Mouse (Mus musculus) heart, adult 2 months (tissue): ENCODE data around the gene Rbm5. TPM values are rescaled to one million over a fixed set of nuclear protein-coding genes. Genes with fewer than 3 reads are reported as not detected.

Experiments
- DNase-seq, 2 experiments: peaks; one replicate each; pipeline ENCODE4 v3.0.0; 2021
- H3K27ac ChIP-seq: fragments of 200-600 bp; 2 replicates; pipeline ENCODE4 v1.8.1; 2022
- H3K27me3 ChIP-seq: fragments of 200-500 bp; 2 replicates; pipeline ENCODE4 v1.6.1; 2012; ENCODE audit warnings: mild to moderate bottlenecking, low read length, inconsistent platforms, mixed read lengths; ENCODE audit not compliant: control insufficient read depth, insufficient read depth
- H3K36me3 ChIP-seq: fragments of 200-500 bp; 2 replicates; pipeline ENCODE4 v1.6.1; 2012; ENCODE audit warnings: low read length, inconsistent platforms; ENCODE audit not compliant: control insufficient read depth, insufficient read depth
- H3K4me1 ChIP-seq: fragments of 200-500 bp; 2 replicates; pipeline ENCODE4 v1.6.1; 2011; ENCODE audit warnings: low read length; ENCODE audit not compliant: control insufficient read depth, insufficient read depth
- H3K4me3 ChIP-seq: fragments of 200-600 bp; 2 replicates; pipeline ENCODE4 v1.8.1; 2022
- H3K79me2 ChIP-seq: fragments of 200-500 bp; replicated peaks from 2 replicates; pipeline ENCODE4 v1.6.1; 2012; ENCODE audit warnings: mild to moderate bottlenecking, inconsistent platforms, low read length, moderate library complexity, mixed read lengths; ENCODE audit not compliant: control insufficient read depth, insufficient read depth
- H3K9ac ChIP-seq: fragments of 200-500 bp; 2 replicates; pipeline ENCODE4 v1.6.1; 2012; ENCODE audit warnings: low read depth, mild to moderate bottlenecking, control low read depth, inconsistent platforms, low read length, mixed read lengths
- CTCF ChIP-seq: fragments of 200-600 bp; IDR thresholded peaks from 2 replicates; pipeline ENCODE4 v1.8.1; 2022; ENCODE audit warnings: antibody characterized with exemption, mild to moderate bottlenecking, moderate library complexity
- EP300 ChIP-seq: fragments of 200-500 bp; IDR thresholded peaks from 2 replicates; pipeline ENCODE4 v1.6.1; 2011; ENCODE audit warnings: low read depth, low read length, control low read depth; ENCODE audit not compliant: insufficient read depth
- POLR2A ChIP-seq: fragments of 200-500 bp; IDR thresholded peaks from 2 replicates; pipeline ENCODE4 v1.6.1; 2011; ENCODE audit warnings: mild to moderate bottlenecking, low read depth, low read length, control low read depth; ENCODE audit not compliant: insufficient read depth
- WGBS: fragments of 180-500 bp; shearing (Covaris S2); methylation state at CpG from one replicate; pipeline ENCODE4 v1.1.7; 2018; 5-methylcytosine and 5-hydroxymethylcytosine counted together
- intact Hi-C: fragments of 180-260 bp; cut with DNase I; formaldehyde crosslinking; loops from one replicate; pipeline ENCODE4 v1.15.1; 2025
- polyA plus RNA-seq: library from polyadenylated mRNA; depleted of rRNA; stranded (reverse); fragments of >200 nt; gene quantifications from 2 replicates; pipeline ENCODE4 v1.2.3, GENCODE M21; 2012
- total RNA-seq, 2 experiments: library from RNA; stranded (reverse); gene quantifications; 2 replicates each; pipeline ENCODE4 v1.2.3; 2021

The Rbm5 gene
- total and polyA plus RNA-seq, 3 experiments, result 38.9 to 54.6 (median 50.5) TPM

DNA sequence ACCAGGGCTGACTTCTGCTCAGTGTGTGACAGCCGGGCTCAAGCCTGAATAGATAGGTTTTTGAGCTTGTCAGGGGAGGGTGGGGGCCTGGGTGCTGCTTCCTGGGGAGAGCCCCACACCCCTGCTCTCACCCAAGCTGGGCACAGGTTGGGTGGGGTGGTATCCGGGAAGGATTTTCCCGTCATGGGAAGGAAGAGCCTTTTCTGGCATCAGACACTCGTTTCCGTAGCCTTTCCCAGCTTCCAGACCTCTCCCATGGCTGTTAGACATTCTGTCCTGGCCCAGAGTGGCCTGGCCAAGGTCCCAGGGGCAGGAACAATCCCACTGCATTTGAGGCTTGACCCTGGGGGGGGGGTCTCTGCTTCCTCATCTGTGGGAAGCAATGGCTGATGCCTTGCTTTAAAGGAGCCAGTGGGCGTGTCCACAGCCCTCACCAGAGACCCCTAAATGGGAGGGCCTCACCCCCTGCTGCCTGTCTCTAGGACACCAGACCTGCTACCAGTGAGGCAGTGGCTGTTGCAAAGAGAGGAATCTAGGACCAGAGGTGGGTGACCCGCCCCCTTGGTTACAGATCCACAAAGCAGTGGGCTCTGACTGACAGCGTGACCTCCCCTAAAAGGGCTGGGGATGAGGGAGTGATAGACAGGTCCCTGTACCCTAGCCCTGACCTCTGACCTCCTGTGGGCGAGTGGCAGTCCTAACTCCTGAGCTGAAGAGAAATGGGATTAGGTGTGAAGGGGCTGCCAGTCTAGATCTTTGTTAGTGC, 73.8 kb downstream of the Rbm5 start:
- peak in 1 of 2 experiments; percentile 47 for DNase-seq
- H3K79me2 ChIP-seq, result no peaks in the 10 kb centered on the region
- peaks cover 33% of the 10 kb centered on the region for H3K4me1 ChIP-seq
- WGBS, result 57% methylated on average over 9 of the region's 9 CpGs
- no peak overlapping the region for H3K4me3 ChIP-seq
- no peaks in the 10 kb centered on the region for H3K36me3 ChIP-seq
- intact Hi-C loops, result no loop called here
- TF ChIP-seq POLR2A (no peak), EP300 (peak; percentile 42; the same call in 1 of the 2 replicates)
- peak overlapping the region; percentile 72 for H3K27ac ChIP-seq
- H3K27me3 ChIP-seq, result no peaks in the 10 kb centered on the region
- H3K9ac ChIP-seq, result 0 out of 2 replicates have a peak overlapping the region, but pooled peaks have one; percentile 13

DNA sequence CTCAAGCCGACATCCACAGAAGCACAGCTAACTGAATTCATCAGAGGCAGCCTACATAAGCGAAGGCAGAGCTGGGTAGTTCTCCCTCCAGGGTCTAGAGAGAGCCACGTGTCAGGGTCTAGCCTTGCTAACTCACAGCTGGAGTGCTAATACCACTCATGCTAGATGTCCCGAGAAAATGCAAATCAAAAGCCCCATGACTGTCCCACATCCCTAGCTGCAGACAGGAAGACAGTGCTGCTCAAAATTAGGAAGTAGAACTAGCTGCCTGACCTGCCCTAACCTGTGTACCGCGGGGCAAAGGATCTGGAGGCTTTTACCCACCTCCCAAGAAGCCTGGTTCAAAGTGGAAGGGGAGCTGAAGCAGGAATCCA, 74.7 kb downstream of the Rbm5 start:
- H3K4me3 ChIP-seq, result no peak overlapping the region
- WGBS, result 45% methylated on average over 6 of the region's 6 CpGs
- H3K27ac ChIP-seq, result peak overlapping the region; percentile 72
- peaks cover 27% of the 10 kb centered on the region for H3K4me1 ChIP-seq
- TF ChIP-seq CTCF (no peak), EP300 (no peak), POLR2A (no peak)
- intact Hi-C loops, result no loop called here
- H3K79me2 ChIP-seq, result no peaks in the 10 kb centered on the region
- no peaks in the 10 kb centered on the region for H3K27me3 ChIP-seq
- no peaks in the 10 kb centered on the region for H3K36me3 ChIP-seq
- no peak for DNase-seq
- H3K9ac ChIP-seq, result no peak overlapping the region

DNA sequence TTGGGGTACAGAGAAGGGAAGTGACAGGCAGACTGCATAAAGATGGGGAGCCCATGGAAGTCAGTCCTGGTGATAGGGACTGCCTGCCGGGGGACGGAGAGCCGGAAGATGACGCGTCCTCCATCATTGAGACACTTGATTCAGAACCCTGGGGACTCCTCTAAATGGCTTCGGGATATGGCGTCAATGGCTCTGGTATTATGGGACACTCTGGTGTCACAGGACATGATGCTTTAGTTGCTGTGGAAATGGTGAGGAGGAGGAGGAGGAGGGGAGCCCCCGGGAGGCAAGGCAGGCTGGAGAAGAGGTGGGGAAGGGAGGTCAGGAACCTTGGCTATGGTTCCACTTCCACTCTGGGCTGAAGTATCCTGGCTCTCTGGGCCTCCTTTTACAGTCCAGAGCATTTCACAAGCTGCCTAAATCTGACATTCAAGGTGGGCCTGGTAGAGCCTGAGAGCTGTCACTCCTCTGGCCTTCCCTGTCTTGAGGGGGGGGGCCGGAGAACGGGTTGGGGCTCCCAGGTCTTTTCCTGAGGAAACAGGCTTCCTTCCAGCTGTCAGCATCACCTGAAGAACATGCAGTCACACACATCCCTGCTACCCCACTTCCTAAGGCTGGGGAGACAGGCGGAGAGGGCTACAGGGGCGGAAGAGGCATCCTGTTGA, 75.2 kb downstream of the Rbm5 start:
- no peak for TF ChIP-seq POLR2A
- no peak for TF ChIP-seq EP300
- TF ChIP-seq CTCF, result no peak
- H3K27ac ChIP-seq, result peak overlapping the region; percentile 72
- H3K27me3 ChIP-seq, result no peaks in the 10 kb centered on the region
- no peak overlapping the region for H3K9ac ChIP-seq
- no peaks in the 10 kb centered on the region for H3K36me3 ChIP-seq
- no peak overlapping the region for H3K4me3 ChIP-seq
- no peaks in the 10 kb centered on the region for H3K79me2 ChIP-seq
- no peak for DNase-seq
- WGBS, result 55% methylated on average over 12 of the region's 12 CpGs
- peaks cover 27% of the 10 kb centered on the region for H3K4me1 ChIP-seq
- intact Hi-C loops, result no loop called here

DNA sequence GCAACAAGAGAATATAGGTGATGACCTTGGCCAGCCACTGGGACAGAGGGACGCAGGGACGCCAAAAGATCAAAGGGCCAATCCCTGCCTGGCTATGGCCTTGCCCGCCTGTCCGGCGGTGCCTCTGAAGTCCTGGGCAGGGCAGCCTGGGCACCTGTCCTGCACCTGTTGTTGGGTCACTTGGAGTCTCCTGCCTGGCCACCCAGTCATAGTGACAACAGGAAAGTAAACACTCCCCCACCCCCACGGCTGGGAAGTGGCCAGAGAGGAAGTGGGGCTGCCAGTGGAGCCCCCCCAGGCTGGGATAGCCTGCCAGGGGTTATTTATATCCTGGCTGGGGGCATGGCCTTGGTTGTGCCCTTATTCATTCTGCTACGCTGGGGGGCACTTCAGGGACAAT, 76.2 kb downstream of the Rbm5 start:
- Histone ChIP-seq H3K79me2 (no peaks in the 10 kb centered on the region), H3K4me3 (no peak overlapping the region), H3K27ac (peak overlapping the region; percentile 72), H3K27me3 (no peaks in the 10 kb centered on the region), H3K4me1 (peaks cover 23% of the 10 kb centered on the region), H3K9ac (no peak overlapping the region), H3K36me3 (no peaks in the 10 kb centered on the region)
- intact Hi-C loops, result no loop called here
- 39% methylated on average over 7 of the region's 7 CpGs for WGBS
- no peak for DNase-seq
- no peak for TF ChIP-seq CTCF
- no peak for TF ChIP-seq POLR2A
- no peak for TF ChIP-seq EP300

GRCm38 (mm10) chr9:107693433-107693987, 77.3 kb downstream of the Rbm5 start:
- no peaks in the 10 kb centered on the region for H3K27me3 ChIP-seq
- no peaks in the 10 kb centered on the region for H3K36me3 ChIP-seq
- no peak for DNase-seq
- H3K27ac ChIP-seq, result no peak overlapping the region
- H3K79me2 ChIP-seq, result no peaks in the 10 kb centered on the region
- TF ChIP-seq EP300, result no peak
- peak; percentile 23; the same call in 1 of the 2 replicates for TF ChIP-seq CTCF
- TF ChIP-seq POLR2A, result no peak
- no peak overlapping the region for H3K4me3 ChIP-seq
- 79% methylated on average over 4 of the region's 4 CpGs for WGBS
- peaks cover 18% of the 10 kb centered on the region for H3K4me1 ChIP-seq
- intact Hi-C loops, result no loop called here
- no peak overlapping the region for H3K9ac ChIP-seq

DNA sequence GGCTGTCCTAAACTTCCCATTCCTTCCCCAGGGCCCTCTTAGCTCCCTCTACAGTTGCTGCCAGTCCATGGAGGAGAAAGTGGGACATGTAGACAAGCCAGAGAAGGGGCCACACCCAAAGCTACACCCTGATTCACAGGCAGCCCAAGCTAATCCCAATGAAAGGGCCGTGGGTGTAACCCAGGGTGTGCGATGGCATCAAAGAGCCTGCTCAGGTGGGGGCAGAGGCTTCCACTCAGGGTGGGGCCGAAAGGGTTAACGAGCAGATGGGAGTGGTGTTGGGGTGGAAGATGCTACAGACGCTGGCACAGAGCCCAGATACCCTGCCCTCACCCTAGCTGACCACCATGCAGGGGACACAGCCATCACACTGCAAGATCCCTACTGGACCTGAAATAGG, 78.0 kb downstream of the Rbm5 start:
- Histone ChIP-seq H3K4me3 (no peak overlapping the region), H3K27ac (no peak overlapping the region), H3K9ac (no peak overlapping the region), H3K36me3 (no peaks in the 10 kb centered on the region), H3K27me3 (no peaks in the 10 kb centered on the region), H3K79me2 (no peaks in the 10 kb centered on the region), H3K4me1 (peaks cover 18% of the 10 kb centered on the region)
- WGBS, result 57% methylated on average over 5 of the region's 5 CpGs
- no peak for TF ChIP-seq EP300
- intact Hi-C loops, result no loop called here
- no peak for DNase-seq
